Mouse (Mus musculus) CH12.LX (cell line): ENCODE measurements at regions not wholly inside any gene's neighbourhood (a gene's known extent, or its start where the extent isn't known, plus 50 kb on each side); places are given as distances from the start of the nearest gene placed in this dataset.

Source experiments
- DNase-seq: peaks from one replicate; pipeline ENCODE4 v3.0.0-alpha.2; 2013; ENCODE audit errors: extremely low read depth
- H3K27ac ChIP-seq: 2 replicates; pipeline ENCODE4 v1.5.1; 2012; ENCODE audit warnings: low read depth, mild to moderate bottlenecking, control low read depth, moderate library complexity; ENCODE audit not compliant: insufficient read depth
- H3K27me3 ChIP-seq: replicated peaks from 2 replicates; pipeline ENCODE3; 2012; ENCODE audit warnings: inconsistent platforms
- H3K36me3 ChIP-seq, 2 experiments: replicated peaks in 1 of 2; 2 replicates each; pipeline versions ENCODE3 to v1.6.1; 2012; ENCODE audit warnings: inconsistent platforms in 1 of 2, low read length in 1 of 2, mild to moderate bottlenecking in 1 of 2, mixed read lengths in 1 of 2, moderate library complexity in 1 of 2; ENCODE audit not compliant: control insufficient read depth in 1 of 2, insufficient read depth in 1 of 2
- H3K4me1 ChIP-seq, 2 experiments: 2 replicates each; pipeline ENCODE4 v1.6.1; 2012; ENCODE audit warnings: inconsistent platforms in 1 of 2, moderate library complexity in 1 of 2; ENCODE audit not compliant: insufficient read depth in 2 of 2, control insufficient read depth in 1 of 2
- H3K4me2 ChIP-seq: 2 replicates; pipeline ENCODE4 v1.6.1; 2012; ENCODE audit warnings: low read depth, mild to moderate bottlenecking, control low read depth; ENCODE audit not compliant: poor library complexity, insufficient read depth, severe bottlenecking
- H3K4me3 ChIP-seq, 3 experiments: fragments of 150-350 bp in 1 of 3; sonication (generic) in 1 of 3; replicated peaks in 1 of 3; 2 replicates each; pipeline versions ENCODE3 to v1.5.1; 2011 to 2012; ENCODE audit warnings: low read depth in 2 of 3, low read length in 2 of 3, mild to moderate bottlenecking in 2 of 3, moderate library complexity in 2 of 3, control low read depth in 1 of 3, improper control_type of control experiment in 1 of 3, inconsistent platforms in 1 of 3, mixed read lengths in 1 of 3; ENCODE audit not compliant: poor library complexity in 1 of 3
- H3K79me2 ChIP-seq: replicated peaks from 2 replicates; pipeline ENCODE4 v1.6.1; 2012; ENCODE audit warnings: mild to moderate bottlenecking, moderate library complexity; ENCODE audit not compliant: control insufficient read depth, poor library complexity, insufficient read depth, severe bottlenecking; ENCODE audit errors: extremely low read depth
- H3K9ac ChIP-seq: 2 replicates; pipeline ENCODE4 v1.6.1; 2012; ENCODE audit warnings: low read depth, mild to moderate bottlenecking, control low read depth, moderate library complexity; ENCODE audit not compliant: insufficient read depth
- H3K9me3 ChIP-seq: replicated peaks from 2 replicates; pipeline ENCODE3; 2012; ENCODE audit warnings: low read length, inconsistent platforms, mixed read lengths
- BHLHE40 ChIP-seq: IDR thresholded peaks from 2 replicates; pipeline ENCODE4 v1.6.1; 2011; ENCODE audit warnings: mild to moderate bottlenecking, low read depth, low read length, improper control_type of control experiment
- CHD2 ChIP-seq: IDR thresholded peaks from 2 replicates; pipeline ENCODE4 v1.6.1; 2011; ENCODE audit warnings: low read length, improper control_type of control experiment
- CTCF ChIP-seq, 2 experiments: IDR thresholded peaks in 1 of 2; conservative IDR thresholded peaks in 1 of 2; 2 replicates each; pipeline ENCODE4 v1.5.1; 2011 to 2012; ENCODE audit warnings: low read depth in 2 of 2, low read length in 2 of 2, improper control_type of control experiment in 1 of 2, inconsistent platforms in 1 of 2, mild to moderate bottlenecking in 1 of 2, moderate library complexity in 1 of 2
- E2F4 ChIP-seq: IDR thresholded peaks from 2 replicates; pipeline ENCODE4 v1.6.1; 2011; ENCODE audit warnings: low read depth, low read length, improper control_type of control experiment; ENCODE audit not compliant: insufficient replicate concordance
- ELF1 ChIP-seq: IDR thresholded peaks from 2 replicates; pipeline ENCODE4 v1.6.1; 2014; ENCODE audit warnings: low read depth, mild to moderate bottlenecking, inconsistent platforms, low read length, improper control_type of control experiment
- EP300 ChIP-seq: IDR thresholded peaks from 2 replicates; pipeline ENCODE4 v1.6.1; 2011; ENCODE audit warnings: low read length, improper control_type of control experiment
- ETS1 ChIP-seq: conservative IDR thresholded peaks from 2 replicates; pipeline ENCODE4 v1.6.1; 2012; ENCODE audit warnings: low read depth, mild to moderate bottlenecking, inconsistent platforms, low read length, improper control_type of control experiment, moderate library complexity
- GABPA ChIP-seq: IDR thresholded peaks from 2 replicates; pipeline ENCODE4 v1.6.1; 2012; ENCODE audit warnings: low read depth, low read length, improper control_type of control experiment, inconsistent platforms; ENCODE audit not compliant: insufficient replicate concordance
- HCFC1 ChIP-seq: IDR thresholded peaks from 2 replicates; pipeline ENCODE4 v1.6.1; 2012; ENCODE audit warnings: low read depth, mild to moderate bottlenecking, inconsistent platforms, low read length, improper control_type of control experiment
- IRF4 ChIP-seq: IDR thresholded peaks from 2 replicates; pipeline ENCODE4 v1.6.1; 2014; ENCODE audit warnings: low read depth, mild to moderate bottlenecking, inconsistent platforms, low read length, improper control_type of control experiment
- JUN ChIP-seq: IDR thresholded peaks from 2 replicates; pipeline ENCODE4 v1.6.1; 2011; ENCODE audit warnings: low read depth, mild to moderate bottlenecking, low read length, improper control_type of control experiment, moderate library complexity; ENCODE audit not compliant: insufficient read depth
- JUND ChIP-seq: conservative IDR thresholded peaks from 2 replicates; pipeline ENCODE4 v1.6.1; 2011; ENCODE audit warnings: low read depth, low read length, improper control_type of control experiment
- KAT2A ChIP-seq: IDR thresholded peaks from 2 replicates; pipeline ENCODE4 v1.6.1; 2012; ENCODE audit warnings: low read length, improper control_type of control experiment, inconsistent platforms; ENCODE audit not compliant: insufficient replicate concordance
- MAX ChIP-seq: IDR thresholded peaks from 2 replicates; pipeline ENCODE4 v1.6.1; 2011; ENCODE audit warnings: low read length, improper control_type of control experiment
- MAZ ChIP-seq: IDR thresholded peaks from 2 replicates; pipeline ENCODE4 v1.6.1; 2012; ENCODE audit warnings: low read depth, mild to moderate bottlenecking, inconsistent platforms, low read length, improper control_type of control experiment, moderate library complexity
- MXI1 ChIP-seq: IDR thresholded peaks from 2 replicates; pipeline ENCODE4 v1.6.1; 2011; ENCODE audit warnings: mild to moderate bottlenecking, low read depth, low read length, improper control_type of control experiment
- MYC ChIP-seq: IDR thresholded peaks from 2 replicates; pipeline ENCODE4 v1.6.1; 2011; ENCODE audit warnings: low read depth, mild to moderate bottlenecking, improper control_type of control experiment, low read length
- NELFE ChIP-seq: IDR thresholded peaks from 2 replicates; pipeline ENCODE4 v1.6.1; 2011; ENCODE audit warnings: low read depth, low read length, improper control_type of control experiment
- NRF1 ChIP-seq: IDR thresholded peaks from 2 replicates; pipeline ENCODE4 v1.6.1; 2014; ENCODE audit warnings: low read depth, mild to moderate bottlenecking, inconsistent platforms, low read length, improper control_type of control experiment, moderate library complexity
- PAX5 ChIP-seq: IDR thresholded peaks from 2 replicates; pipeline ENCODE4 v1.6.1; 2012; ENCODE audit warnings: low read length, inconsistent platforms, mixed read lengths
- POLR2A ChIP-seq: IDR thresholded peaks from 2 replicates; pipeline ENCODE4 v1.6.1; 2011; ENCODE audit warnings: low read depth, mild to moderate bottlenecking, improper control_type of control experiment, low read length
- POLR2AphosphoS2 ChIP-seq: IDR thresholded peaks from 2 replicates; pipeline ENCODE4 v1.6.1; 2011; ENCODE audit warnings: low read depth, low read length, improper control_type of control experiment
- SIN3A ChIP-seq: IDR thresholded peaks from 2 replicates; pipeline ENCODE4 v1.6.1; 2012; ENCODE audit warnings: low read length, improper control_type of control experiment, inconsistent platforms
- SMC3 ChIP-seq: IDR thresholded peaks from 2 replicates; pipeline ENCODE4 v1.6.1; 2011; ENCODE audit warnings: low read depth, low read length, improper control_type of control experiment
- TBP ChIP-seq: conservative IDR thresholded peaks from 2 replicates; pipeline ENCODE4 v1.6.1; 2011; ENCODE audit warnings: low read depth, low read length, improper control_type of control experiment
- TCF12 ChIP-seq: IDR thresholded peaks from 2 replicates; pipeline ENCODE4 v1.6.1; 2014; ENCODE audit warnings: low read depth, mild to moderate bottlenecking, inconsistent platforms, low read length, improper control_type of control experiment
- USF1 ChIP-seq: IDR thresholded peaks from 2 replicates; pipeline ENCODE4 v1.6.1; 2014; ENCODE audit warnings: low read depth, mild to moderate bottlenecking, inconsistent platforms, low read length, improper control_type of control experiment
- USF2 ChIP-seq: conservative IDR thresholded peaks from 2 replicates; pipeline ENCODE4 v1.6.1; 2011; ENCODE audit warnings: low read depth, low read length, improper control_type of control experiment
- ZC3H11A ChIP-seq: IDR thresholded peaks from 2 replicates; pipeline ENCODE4 v1.6.1; 2012; ENCODE audit warnings: low read depth, mild to moderate bottlenecking, inconsistent platforms, low read length, improper control_type of control experiment
- ZKSCAN1 ChIP-seq: IDR thresholded peaks from 2 replicates; pipeline ENCODE4 v1.6.1; 2012; ENCODE audit warnings: low read depth, inconsistent platforms, low read length, improper control_type of control experiment, borderline replicate concordance
- ZMIZ1 ChIP-seq: IDR thresholded peaks from 2 replicates; pipeline ENCODE4 v1.6.1; 2012; ENCODE audit warnings: low read depth, mild to moderate bottlenecking, inconsistent platforms, low read length, improper control_type of control experiment
- ZNF384 ChIP-seq: IDR thresholded peaks from 2 replicates; pipeline ENCODE4 v1.6.1; 2012; ENCODE audit warnings: low read depth, low read length, improper control_type of control experiment, inconsistent platforms
- dilution Hi-C: fragments of 300-500 bp; cut with MboI; formaldehyde crosslinking; loops from 2 replicates; pipeline ENCODE4 v1.14.3; 2020; ENCODE audit warnings: low sequenced_read_pairs; ENCODE audit not compliant: extremely low pct_unique_long_range_greater_than_20kb, extremely low pct_ligation_motif_present
- in situ Hi-C: fragments of 300-500 bp; cut with MboI; formaldehyde crosslinking; loops from 3 replicates; pipeline ENCODE4 v1.14.3; 2019; ENCODE audit warnings: low sequenced_read_pairs, low pct_ligation_motif_present, low pct_unique_long_range_greater_than_20kb, mixed read lengths

- in situ Hi-C loops (no loop called here), dilution Hi-C loops (no loop called here)
- no peaks in the 10 kb centered on the region for H3K36me3 ChIP-seq
- no peaks in the 10 kb centered on the region for H3K79me2 ChIP-seq
- no peak overlapping the region for H3K4me3 ChIP-seq
- H3K27ac ChIP-seq, result no peak overlapping the region
- no peaks in the 10 kb centered on the region for H3K9me3 ChIP-seq
- TF ChIP-seq EP300 (no peak), ZKSCAN1 (no peak), ELF1 (no peak), ZMIZ1 (no peak), MYC (no peak), IRF4 (no peak), JUN (no peak), CHD2 (no peak), MXI1 (no peak), GABPA (no peak), ETS1 (no peak), SIN3A (no peak), KAT2A (no peak), ZNF384 (no peak), USF1 (no peak), PAX5 (no peak), MAX (no peak)
- peaks cover 3% of the 10 kb centered on the region for H3K27me3 ChIP-seq
- peaks cover 12 to 28% of the 10 kb centered on the region in 2 experiments for H3K4me1 ChIP-seq
- DNase-seq, result no peak
- H3K4me2 ChIP-seq, result no peak overlapping the region
- no peak overlapping the region for H3K9ac ChIP-seq
Measured at GRCm38 (mm10) chr16:25585953-25586352, 97.6 kb upstream of the Trp63 start.

GRCm38 (mm10) chr16:25587879-25588347 lies 95.7 kb upstream of the Trp63 start:
- peak overlapping the region; percentile 4 to 22 (median 11) for H3K4me3 ChIP-seq
- peaks cover 3% of the 10 kb centered on the region for H3K27me3 ChIP-seq
- dilution Hi-C loops (no loop called here), in situ Hi-C loops (no loop called here)
- peak overlapping the region; percentile 54 for H3K9ac ChIP-seq
- peak; percentile 86 for DNase-seq
- peak overlapping the region; percentile 68; the same call in 1 of the 2 replicates for H3K27ac ChIP-seq
- no peaks in the 10 kb centered on the region for H3K79me2 ChIP-seq
- no peaks in the 10 kb centered on the region for H3K36me3 ChIP-seq
- no peaks in the 10 kb centered on the region for H3K9me3 ChIP-seq
- H3K4me2 ChIP-seq, result peak overlapping the region; percentile 95
- H3K4me1 ChIP-seq, result peaks cover 12 to 26% of the 10 kb centered on the region in 2 experiments
- TF ChIP-seq IRF4 (peak; percentile 97), POLR2AphosphoS2 (no peak), ELF1 (peak; percentile 24; the same call in 1 of the 2 replicates), POLR2A (0 out of 2 replicates have a peak, but pooled peaks have one; percentile 28), MAZ (peak; percentile 90), EP300 (peak; percentile 99), E2F4 (peak; percentile 50; the same call in 1 of the 2 replicates), USF2 (no peak), PAX5 (no peak), GABPA (no peak), ZKSCAN1 (no peak), MAX (peak; percentile 91; the same call in 1 of the 2 replicates), ZMIZ1 (no peak), JUN (peak; percentile 92), SMC3 (peak; percentile 40), TBP (no peak; the same call in 1 of the 2 replicates), JUND (peak; percentile 94), ETS1 (peak; percentile 99), TCF12 (peak; percentile 97), NRF1 (no peak), MYC (peak; percentile 96), MXI1 (peak; percentile 86), NELFE (no peak), CTCF (conservative IDR thresholded peaks at IDR 0.05 in 1 of 2, IDR thresholded peaks at IDR 0.05 in 1 of 2; ENCODE audit: low read depth in 2 of 2, low read length in 2 of 2) (no peak), ZC3H11A (no peak), BHLHE40 (peak; percentile 97), KAT2A (0 out of 2 replicates have a peak, but pooled peaks have one; percentile 40), HCFC1 (peak; percentile 40; the same call in 1 of the 2 replicates)
